7 mouse cellular contexts compared by ENCODE assay signal in the genomic region with DNA sequence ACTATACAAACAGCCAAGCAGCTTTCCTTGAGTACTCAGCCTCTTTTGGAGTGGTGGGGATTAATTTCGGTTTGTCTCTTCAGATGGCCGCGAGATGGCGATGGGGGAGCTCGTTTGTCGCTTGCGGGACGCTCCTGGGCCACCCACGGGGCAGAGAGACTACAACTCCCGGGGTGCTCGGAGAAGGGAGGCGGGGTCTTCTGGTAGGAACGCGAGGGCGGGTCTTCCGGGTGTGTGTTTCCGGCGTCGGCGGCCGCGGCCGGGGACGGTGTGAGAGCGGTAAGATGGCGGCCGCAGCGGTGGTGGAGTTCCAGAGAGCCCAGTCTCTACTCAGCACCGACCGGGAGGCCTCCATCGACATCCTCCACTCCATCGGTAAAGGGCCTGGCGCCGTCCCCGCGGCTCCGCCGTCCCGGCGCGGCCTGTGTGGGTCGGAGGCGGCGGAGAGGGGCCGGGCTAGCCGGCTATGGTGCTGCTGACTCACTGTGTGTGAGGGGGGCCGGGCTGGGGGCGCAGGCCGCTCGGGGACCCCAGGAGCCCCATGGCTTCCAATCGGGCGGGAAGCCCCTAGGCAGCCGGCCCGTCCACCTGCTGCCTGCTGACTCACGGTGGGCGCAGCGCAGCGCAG. TPM values are rescaled to one million over a fixed set of nuclear protein-coding genes. Genes with fewer than 3 reads are reported as not detected.
A peak's percentile ranks its signal among the peaks of the same experiment; 100 is the strongest.
DNase-seq lines count a peak whose midpoint lies in the region; ATAC-seq lines count a peak whose summit lies in the region.

A gene (plus strand): TSS at position 235 of the 628 bp plus-strand sequence.

- H3K27me3 ChIP-seq in intestine, embryonic 16.5 days (replicated peaks; ENCODE audit: control insufficient read depth, insufficient read depth, low read length), result no peaks in the 10 kb centered on the region
- no peaks in the 10 kb centered on the region for H3K27me3 ChIP-seq in midbrain, embryonic 11.5 days (ENCODE audit: control insufficient read depth, insufficient read depth, low read length)

- under 1% methylated on average over 55 of the region's 58 CpGs for WGBS in intestine, embryonic 16.5 days
- 0% methylated on average over 55 of the region's 58 CpGs for WGBS in midbrain, embryonic 11.5 days

- peaks cover 10% of the 10 kb centered on the region for H3K4me1 ChIP-seq in intestine, embryonic 16.5 days (ENCODE audit: control insufficient read depth, insufficient read depth, low read length)
- peaks cover 8% of the 10 kb centered on the region for H3K4me1 ChIP-seq in midbrain, embryonic 11.5 days (ENCODE audit: control insufficient read depth, insufficient read depth, low read length)

- peak within 1 kb of the TSS; percentile 64 for H3K27ac ChIP-seq in intestine, embryonic 16.5 days (ENCODE audit: low read length)
- H3K27ac ChIP-seq in midbrain, embryonic 11.5 days (ENCODE audit: low read depth, low read length), result peak within 1 kb of the TSS; percentile 65

- no peaks in the 10 kb centered on the region for H3K9me3 ChIP-seq in intestine, embryonic 16.5 days (ENCODE audit: control insufficient read depth, low read length)
- H3K9me3 ChIP-seq in midbrain, embryonic 11.5 days (ENCODE audit: control insufficient read depth, low read length), result no peaks in the 10 kb centered on the region

- ATAC-seq in intestine, embryonic 16.5 days, result peak; percentile 100
- ATAC-seq in midbrain, embryonic 11.5 days (ENCODE audit: low FRiP score), result peak; percentile 100

- peak within 1 kb of the TSS; percentile 91 for H3K9ac ChIP-seq in intestine, embryonic 16.5 days (ENCODE audit: low read depth, low read length)
- H3K9ac ChIP-seq in midbrain, embryonic 11.5 days (ENCODE audit: low read length), result peak within 1 kb of the TSS; percentile 96

- peak; percentile 95 for DNase-seq in adrenal gland, adult 8-10 months
- DNase-seq in embryo, embryonic 9.5 days (ENCODE audit: extremely low spot score), result peak; percentile 96
- peak; percentile 89 to 95 for DNase-seq in gastrocnemius, postnatal 4 days (ENCODE audit: low spot score in 2 of 2)
- peak; percentile 94 to 95 for DNase-seq in left cerebral cortex, postnatal 36 days (ENCODE audit: low spot score in 2 of 2)
- peak; percentile 98 for DNase-seq in midbrain, embryonic 11.5 days (ENCODE audit: low spot score, missing footprints)
- DNase-seq in skeletal muscle tissue, adult 2 months (ENCODE audit: low read depth, low spot score), result peak; percentile 91

- intact Hi-C loops in left cerebral cortex, postnatal 36 days (cut with DNase I), result loop anchor here (2.0 kb wide), 1 partner anchor 242 kb away; no protein-coding TSS in a partner anchor

- H3K4me2 ChIP-seq in intestine, embryonic 16.5 days (ENCODE audit: low read depth, low read length), result peak within 1 kb of the TSS; percentile 67
- H3K4me2 ChIP-seq in midbrain, embryonic 11.5 days, result peak within 1 kb of the TSS; percentile 83

- peaks cover 6% of the 10 kb centered on the region; the same call in 1 of the 2 replicates for H3K36me3 ChIP-seq in intestine, embryonic 16.5 days (ENCODE audit: control insufficient read depth, insufficient read depth, low read length)
- H3K36me3 ChIP-seq in midbrain, embryonic 11.5 days (ENCODE audit: control insufficient read depth, insufficient read depth, low read length), result peaks cover 8% of the 10 kb centered on the region; the same call in 1 of the 2 replicates

- peak within 1 kb of the TSS; percentile 98 for H3K4me3 ChIP-seq in intestine, embryonic 16.5 days (ENCODE audit: low read length)
- H3K4me3 ChIP-seq in midbrain, embryonic 11.5 days (ENCODE audit: low read depth, low read length), result peak within 1 kb of the TSS; percentile 98

RNA-seq across cellular contexts. Expression of the gene that starts here (rescaled TPM):
- total RNA-seq in adrenal gland, adult 8-10 months (2022), result 100 to 1,000 TPM; 121 to 161 (median 141) TPM
- 100 to 1,000 TPM; 126 to 134 TPM for total RNA-seq in gastrocnemius, postnatal 4 days (2021)
- polyA plus RNA-seq in intestine, embryonic 16.5 days (2015; fragmentation: Nextera tagmentation; extraction: Ambion mirVana), result 259 and 281 TPM in 2 replicates
- 10 to 100 TPM; 96.0 to 99.9 TPM for total RNA-seq in left cerebral cortex, postnatal 36 days (2021)
- 347 and 375 TPM in 2 replicates for polyA plus RNA-seq in midbrain, embryonic 11.5 days (2014; fragmentation: Nextera tagmentation; extraction: Ambion mirVana)

Comparison
In these comparisons a context has a peak if more than half of its experiments do, and no peak if none do; other contexts are left out.
1. Peak in every context shown above with its lines: DNase-seq, ATAC-seq, H3K4me3 ChIP-seq and H3K27ac ChIP-seq.